Mouse (Mus musculus) layer of hippocampus, adult 11-12 months (tissue): Measurements from ENCODE around the gene Crebrf.

Source experiments
- DNase-seq: peaks from one replicate; pipeline ENCODE4 v3.0.0; 2022; ENCODE audit warnings: low spot score

Crebrf gene

DNA sequence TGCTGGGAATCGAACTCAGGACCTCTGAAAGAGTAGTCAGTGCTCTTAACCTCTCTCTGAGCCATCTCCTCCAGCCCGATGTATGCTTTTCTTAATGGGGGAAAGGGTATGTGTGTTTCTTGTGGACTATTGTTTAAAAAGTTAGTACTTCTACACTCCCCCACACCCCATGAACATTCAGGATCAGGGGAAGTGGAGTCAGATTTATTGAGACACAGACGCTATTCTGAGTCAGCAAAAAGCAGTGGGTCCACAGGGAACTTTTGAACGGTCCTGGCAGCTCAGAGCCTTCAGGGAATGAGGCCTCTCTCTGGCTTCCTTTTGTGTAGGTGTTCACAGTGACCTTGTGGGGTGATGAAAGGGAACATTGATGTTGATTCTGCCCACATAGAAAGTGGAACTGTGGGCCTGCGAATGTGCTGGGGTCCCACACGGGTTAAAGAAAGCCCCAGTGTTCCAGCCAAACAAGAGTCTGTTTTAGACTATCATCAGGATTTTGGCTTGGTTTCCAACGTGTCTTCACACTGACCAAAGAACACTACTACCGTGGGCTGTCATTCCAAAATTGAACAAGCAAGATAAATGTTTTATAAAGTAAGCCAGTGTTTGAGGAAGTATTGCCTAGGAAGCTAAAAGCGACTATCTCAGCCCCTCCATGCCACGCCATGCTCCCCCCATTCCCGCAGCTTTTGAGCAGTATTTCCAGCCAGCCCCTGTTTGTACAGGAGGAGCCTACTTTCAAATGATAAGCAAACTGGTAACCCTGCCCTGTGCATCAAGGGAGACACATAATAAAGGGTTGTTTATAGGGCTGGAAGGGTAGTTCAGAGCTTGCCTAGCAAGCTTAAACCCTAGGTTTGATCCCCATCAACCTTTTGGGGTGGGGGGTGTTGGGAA, 9.7 kb upstream of the Crebrf start:
- no peak for DNase-seq

GRCm38 (mm10) chr17:26707066-26707465, 8.4 kb upstream of the Crebrf start:
- DNase-seq, result no peak

GRCm38 (mm10) chr17:26708499-26708898, 7.0 kb upstream of the Crebrf start:
- no peak for DNase-seq

GRCm38 (mm10) chr17:26708993-26709590, 6.4 kb upstream of the Crebrf start:
- DNase-seq, result no peak

- no peak for DNase-seq
Observed at GRCm38 (mm10) chr17:26710049-26710448, 5.4 kb upstream of the Crebrf start.

- peak; percentile 96 for DNase-seq
Observed at GRCm38 (mm10) chr17:26715916-26716717, 667 bp downstream of the Crebrf start.

DNA sequence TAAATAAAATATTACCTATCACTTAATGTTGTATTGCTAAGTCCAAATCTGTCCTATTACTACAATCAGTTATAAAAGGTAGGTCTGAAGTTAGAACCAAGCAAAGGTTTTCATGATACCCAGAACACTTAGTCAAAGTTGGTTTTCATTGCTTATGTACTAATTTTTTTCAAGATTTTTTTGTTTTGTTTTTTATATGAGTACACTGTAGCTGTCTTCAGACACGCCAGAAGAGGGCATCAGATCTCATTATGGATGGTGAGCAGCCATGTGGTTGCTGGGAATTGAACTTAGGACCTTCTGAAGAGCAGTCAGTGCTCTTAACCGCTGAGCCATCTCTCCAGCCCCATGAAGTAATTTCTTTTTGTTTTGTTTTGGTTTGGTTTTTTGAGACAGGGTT, 2.4 kb downstream of the Crebrf start:
- DNase-seq, result no peak

DNA sequence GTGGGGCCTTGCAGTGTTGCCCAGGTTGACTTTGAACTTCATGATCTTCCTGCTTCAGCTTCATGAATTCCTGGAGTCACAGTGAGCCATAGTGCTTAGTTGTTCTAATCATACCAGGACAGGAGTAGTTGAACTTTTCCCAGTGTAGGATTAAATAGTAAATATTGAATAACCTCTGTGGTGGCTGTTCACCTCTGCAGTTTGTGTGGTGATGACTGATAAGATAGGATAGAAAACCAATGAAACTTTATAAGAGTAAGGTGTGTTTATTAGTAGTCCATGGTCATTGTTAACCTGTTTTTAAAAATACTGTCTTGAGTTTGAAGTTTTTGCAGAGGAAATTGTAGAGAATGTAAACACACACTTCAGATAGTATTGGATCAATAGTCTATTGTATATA, 4.0 kb downstream of the Crebrf start:
- no peak for DNase-seq

DNA sequence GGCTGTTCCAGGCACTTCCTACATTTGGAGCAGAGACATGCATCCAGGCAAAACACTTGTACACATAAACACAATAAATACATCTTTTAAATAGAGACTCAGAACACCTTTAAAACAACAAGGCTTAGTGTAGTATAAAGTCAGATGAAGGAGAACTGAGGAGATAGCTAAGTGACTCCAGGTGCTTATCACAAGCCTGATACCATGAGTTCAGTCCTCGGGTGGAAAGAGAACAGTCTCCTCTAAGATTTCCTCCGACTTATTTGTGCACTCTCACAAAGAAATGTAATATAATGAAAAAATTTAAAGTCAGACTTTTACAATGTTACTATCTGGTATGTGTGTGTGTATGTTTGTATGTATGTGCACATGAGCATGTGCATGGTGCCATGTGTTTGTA, 6.4 kb downstream of the Crebrf start:
- DNase-seq, result no peak

DNA sequence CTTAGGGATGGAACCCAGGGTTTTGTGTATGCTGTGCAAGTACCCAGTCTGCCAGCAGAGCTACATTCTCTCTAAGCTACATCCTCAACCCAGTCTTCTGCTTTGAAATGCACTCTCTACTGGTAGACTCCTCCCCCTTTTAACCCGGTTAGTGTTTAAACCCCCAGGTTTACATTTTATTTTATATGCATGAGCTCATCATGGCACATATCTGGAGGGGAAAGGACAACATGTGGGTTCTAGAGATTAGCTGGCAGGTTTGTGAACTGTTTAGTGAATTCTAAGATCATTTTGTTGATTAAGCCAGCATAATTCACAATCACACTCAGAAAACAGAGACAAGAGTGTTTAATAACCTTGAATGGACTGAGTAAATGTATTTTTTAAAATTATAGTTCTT, 9.3 kb downstream of the Crebrf start:
- no peak for DNase-seq

GRCm38 (mm10) chr17:26726674-26727073, 11.2 kb downstream of the Crebrf start:
- DNase-seq, result no peak

- no peak for DNase-seq
Observed at GRCm38 (mm10) chr17:26727110-26727755, 11.8 kb downstream of the Crebrf start.

- DNase-seq, result no peak
Observed at GRCm38 (mm10) chr17:26742581-26742980, 27.1 kb downstream of the Crebrf start.

DNA sequence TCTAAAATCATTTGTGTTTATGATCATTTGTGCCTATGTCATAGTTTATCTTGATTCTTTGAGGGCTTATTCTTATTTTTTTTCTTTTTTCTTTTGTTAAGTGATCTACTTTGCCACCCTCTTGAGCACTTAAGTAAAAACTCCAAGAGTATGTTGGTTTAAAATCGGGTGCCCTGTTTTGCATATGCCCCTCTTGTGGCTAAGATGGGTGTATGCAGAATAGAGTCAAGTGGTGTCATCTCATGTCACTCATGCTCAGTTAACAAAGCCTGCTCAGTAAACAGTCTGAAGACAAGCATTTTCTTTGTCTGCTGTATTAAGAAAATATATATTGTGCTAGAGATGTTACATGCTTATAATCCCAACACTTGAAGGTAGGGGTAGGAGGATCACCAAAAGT, 27.8 kb downstream of the Crebrf start:
- DNase-seq, result no peak

GRCm38 (mm10) chr17:26749975-26750374, 34.5 kb downstream of the Crebrf start:
- DNase-seq, result no peak

DNA sequence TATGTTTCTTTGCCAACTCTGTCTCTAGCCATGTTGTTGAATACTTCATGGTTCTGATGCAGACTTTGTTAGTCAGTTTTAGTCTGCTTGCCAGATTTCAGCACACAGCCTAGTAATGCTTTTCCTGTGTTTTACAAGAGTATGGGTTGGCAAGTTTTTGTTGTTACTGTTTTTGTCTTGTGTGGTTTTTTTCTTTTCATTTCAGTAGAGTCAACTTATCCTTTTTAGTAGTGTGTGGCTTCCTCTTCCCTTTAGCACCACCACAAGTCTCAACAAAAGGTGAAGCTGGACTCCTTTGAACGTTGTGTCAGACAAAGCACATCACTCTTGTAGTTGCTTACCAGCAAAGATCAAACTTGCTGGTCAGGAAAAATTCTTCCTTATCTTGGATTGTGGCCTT, 36.8 kb downstream of the Crebrf start:
- no peak for DNase-seq

- DNase-seq, result no peak
Observed at GRCm38 (mm10) chr17:26753476-26753875, 38.0 kb downstream of the Crebrf start.

DNA sequence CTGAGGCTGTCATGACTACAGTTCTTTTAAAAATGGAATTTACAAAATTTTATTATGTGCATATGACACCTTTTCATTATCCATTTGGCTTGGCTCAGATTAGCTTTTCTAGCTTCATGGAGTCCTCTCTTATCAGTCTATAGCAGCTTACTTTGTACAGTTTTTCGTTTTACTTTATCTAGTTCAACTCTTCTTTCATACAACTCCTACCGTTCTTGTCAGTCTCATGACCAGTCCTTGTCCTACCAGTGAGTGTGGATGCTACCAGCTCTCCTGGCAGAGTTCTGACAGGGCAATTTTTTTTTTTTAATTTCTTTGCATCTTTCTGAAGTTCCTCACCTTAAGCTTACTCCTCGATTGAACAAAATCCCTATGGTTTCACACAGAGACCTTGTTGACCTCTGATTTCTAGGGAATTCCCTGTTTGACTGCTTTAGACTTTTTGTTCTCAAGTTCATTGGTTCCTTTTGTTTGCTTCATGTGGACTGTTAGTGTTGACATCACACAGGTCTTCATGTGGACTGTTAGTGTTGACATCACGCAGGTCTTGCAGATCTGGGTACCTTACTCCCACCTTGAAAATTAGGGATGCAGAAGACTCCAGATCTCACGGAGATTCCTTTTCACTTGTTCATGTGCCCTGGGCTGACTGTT, 51.8 kb downstream of the Crebrf start:
- DNase-seq, result no peak

DNA sequence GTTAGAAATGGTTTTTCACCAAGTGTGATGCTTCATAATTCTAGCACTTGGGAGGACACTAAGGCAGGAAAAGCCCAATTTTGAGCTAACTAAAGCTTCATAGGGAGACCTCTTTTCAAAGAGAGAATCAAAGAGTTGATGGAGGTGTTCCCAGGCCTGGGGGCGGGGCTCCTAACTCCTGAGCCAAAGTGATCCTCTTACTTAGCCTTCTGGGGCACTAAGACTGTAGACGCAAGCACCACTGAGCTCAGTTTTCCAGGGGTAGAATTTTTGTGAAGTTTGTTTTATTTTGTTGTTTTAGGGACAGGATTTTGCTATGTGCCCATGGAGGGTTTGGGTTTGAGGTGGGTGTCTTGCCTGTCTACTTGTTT, 52.3 kb downstream of the Crebrf start:
- DNase-seq, result no peak

GRCm38 (mm10) chr17:26776211-26776610, 60.8 kb downstream of the Crebrf start:
- DNase-seq, result no peak

DNA sequence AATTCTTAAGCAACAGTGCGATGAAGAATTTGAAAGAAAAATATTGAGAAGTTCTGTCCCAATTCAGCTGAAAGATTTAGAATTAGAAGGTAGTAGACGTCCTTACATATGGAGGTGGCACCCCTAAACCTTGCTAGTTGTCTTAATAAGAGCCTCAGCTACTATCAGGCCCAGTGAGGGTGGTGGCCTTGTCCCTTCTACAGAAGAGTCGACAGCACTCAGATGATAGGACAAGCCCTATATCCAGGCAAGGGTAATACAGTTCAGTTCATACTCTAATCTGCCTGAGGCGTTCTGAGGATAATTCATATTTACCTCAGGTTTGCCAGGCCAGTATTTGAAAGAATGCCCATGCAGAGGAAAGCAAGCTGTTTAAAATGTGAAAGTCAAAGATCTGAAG, 62.6 kb downstream of the Crebrf start:
- no peak for DNase-seq
